Mouse (Mus musculus): Measurements from ENCODE around the gene Olfr1248. TPM values are rescaled to one million over a fixed set of nuclear protein-coding genes. Genes with fewer than 3 reads are reported as not detected.
"Not testable (repeated sequence)": the region's sequence is repeated elsewhere in the genome, so short reads cannot be mapped to it uniquely, and the experiment has no call there.

Gene Olfr1248
- total RNA-seq (2015; ENCODE audit: low replicate concordance) (not detected in 2 replicates), total RNA-seq (2017; ENCODE audit: low replicate concordance) (not detected in 2 replicates)

GRCm38 (mm10) chr2:89618145-89618544 lies at the start of gene Olfr1248:
Gene Olfr1248 (minus strand): TSS chr2:89618245.
- not testable (repeated sequence) for ATAC-seq (replicated peaks; ENCODE audit: low FRiP score, poor library complexity, severe bottlenecking)

GRCm38 (mm10) chr2:89661367-89661766 lies 43.3 kb upstream of the Olfr1248 start, which contains the start of gene Olfr1250:
Gene Olfr1250 (minus strand): TSS chr2:89661467.
- ATAC-seq (replicated peaks; ENCODE audit: low FRiP score, poor library complexity, severe bottlenecking): no peak

GRCm38 (mm10) chr2:89634883-89635282 lies 16.8 kb upstream of the Olfr1248 start, which contains the start of gene Olfr1249:
Gene Olfr1249 (minus strand): TSS chr2:89634983.
- no peak for ATAC-seq (replicated peaks; ENCODE audit: low FRiP score, poor library complexity, severe bottlenecking)

GRCm38 (mm10) chr2:89614030-89614429 lies 4.0 kb downstream of the Olfr1248 start, which contains the start of gene Olfr1247:
Gene Olfr1247 (minus strand): TSS chr2:89614130.
- no peak for ATAC-seq (replicated peaks; ENCODE audit: low FRiP score, poor library complexity, severe bottlenecking)

GRCm38 (mm10) chr2:89593057-89593456 lies 25.0 kb downstream of the Olfr1248 start, which contains the start of gene Olfr1246:
Gene Olfr1246 (minus strand): TSS chr2:89593157.
- no peak for ATAC-seq (replicated peaks; ENCODE audit: low FRiP score, poor library complexity, severe bottlenecking)

GRCm38 (mm10) chr2:89578347-89578746 lies 39.7 kb downstream of the Olfr1248 start, which contains the start of gene Olfr1245:
Gene Olfr1245 (minus strand): TSS chr2:89578447.
- no peak for ATAC-seq (replicated peaks; ENCODE audit: low FRiP score, poor library complexity, severe bottlenecking)

Other genes starting within 250 kb of the Olfr1248 start
- gene Olfr1238, start 208.6 kb downstream of the Olfr1248 start, total RNA-seq (2015; ENCODE audit: low replicate concordance): not detected in 2 replicates
- not detected in 2 replicates for gene Olfr1238, start 208.6 kb downstream of the Olfr1248 start, total RNA-seq (2017; ENCODE audit: low replicate concordance)
- gene Olfr1239, start 197.8 kb downstream of the Olfr1248 start, total RNA-seq (2015; ENCODE audit: low replicate concordance): not detected in 2 replicates
- not detected in 2 replicates for gene Olfr1239, start 197.8 kb downstream of the Olfr1248 start, total RNA-seq (2017; ENCODE audit: low replicate concordance)
- not detected in 2 replicates for gene Olfr1240, start 175.2 kb downstream of the Olfr1248 start, total RNA-seq (2015; ENCODE audit: low replicate concordance)
- gene Olfr1240, start 175.2 kb downstream of the Olfr1248 start, total RNA-seq (2017; ENCODE audit: low replicate concordance): not detected in 2 replicates
- gene Olfr1241, start 131.1 kb downstream of the Olfr1248 start, total RNA-seq (2015; ENCODE audit: low replicate concordance): not detected in 2 replicates
- gene Olfr1241, start 131.1 kb downstream of the Olfr1248 start, total RNA-seq (2017; ENCODE audit: low replicate concordance): not detected in 2 replicates
- not detected in 2 replicates for gene Olfr1242, start 119.9 kb downstream of the Olfr1248 start, total RNA-seq (2015; ENCODE audit: low replicate concordance)
- gene Olfr1242, start 119.9 kb downstream of the Olfr1248 start, total RNA-seq (2017; ENCODE audit: low replicate concordance): not detected in 2 replicates
- gene Olfr1243, start 86.8 kb downstream of the Olfr1248 start, total RNA-seq (2015; ENCODE audit: low replicate concordance): not detected in 2 replicates
- gene Olfr1243, start 86.8 kb downstream of the Olfr1248 start, total RNA-seq (2017; ENCODE audit: low replicate concordance): not detected in 2 replicates
- gene Olfr1245, start 39.8 kb downstream of the Olfr1248 start, total RNA-seq (2015; ENCODE audit: low replicate concordance): not detected in 2 replicates
- 2.1 TPM in 1 of 2 replicates, not detected in the other for gene Olfr1245, start 39.8 kb downstream of the Olfr1248 start, total RNA-seq (2017; ENCODE audit: low replicate concordance)
- gene Olfr1246, start 25.1 kb downstream of the Olfr1248 start, total RNA-seq (2015; ENCODE audit: low replicate concordance): not detected in 2 replicates
- not detected in 2 replicates for gene Olfr1246, start 25.1 kb downstream of the Olfr1248 start, total RNA-seq (2017; ENCODE audit: low replicate concordance)
- not detected in 2 replicates for gene Olfr1247, start 4.1 kb downstream of the Olfr1248 start, total RNA-seq (2015; ENCODE audit: low replicate concordance)
- gene Olfr1247, start 4.1 kb downstream of the Olfr1248 start, total RNA-seq (2017; ENCODE audit: low replicate concordance): not detected in 2 replicates
- not detected in 2 replicates for gene Olfr1249, start 16.7 kb upstream of the Olfr1248 start, total RNA-seq (2015; ENCODE audit: low replicate concordance)
- gene Olfr1249, start 16.7 kb upstream of the Olfr1248 start, total RNA-seq (2017; ENCODE audit: low replicate concordance): not detected in 2 replicates
- gene Olfr1250, start 43.2 kb upstream of the Olfr1248 start, total RNA-seq (2015; ENCODE audit: low replicate concordance): not detected in 2 replicates
- gene Olfr1250, start 43.2 kb upstream of the Olfr1248 start, total RNA-seq (2017; ENCODE audit: low replicate concordance): not detected in 2 replicates
- not detected in 2 replicates for gene Olfr1251, start 53.7 kb upstream of the Olfr1248 start, total RNA-seq (2015; ENCODE audit: low replicate concordance)
- gene Olfr1251, start 53.7 kb upstream of the Olfr1248 start, total RNA-seq (2017; ENCODE audit: low replicate concordance): not detected in 2 replicates
- gene Olfr1252, start 106.8 kb upstream of the Olfr1248 start, total RNA-seq (2015; ENCODE audit: low replicate concordance): not detected in 2 replicates
- gene Olfr1252, start 106.8 kb upstream of the Olfr1248 start, total RNA-seq (2017; ENCODE audit: low replicate concordance): not detected in 2 replicates
- gene Olfr1253, start 138.8 kb upstream of the Olfr1248 start, total RNA-seq (2015; ENCODE audit: low replicate concordance): not detected in 2 replicates
- gene Olfr1253, start 138.8 kb upstream of the Olfr1248 start, total RNA-seq (2017; ENCODE audit: low replicate concordance): 0.42 TPM in 1 of 2 replicates, not detected in the other
- not detected in 2 replicates for gene Olfr1254, start 175.4 kb upstream of the Olfr1248 start, total RNA-seq (2015; ENCODE audit: low replicate concordance)
- not detected in 2 replicates for gene Olfr1254, start 175.4 kb upstream of the Olfr1248 start, total RNA-seq (2017; ENCODE audit: low replicate concordance)
- not detected in 2 replicates for gene Olfr1255, start 193.8 kb upstream of the Olfr1248 start, total RNA-seq (2015; ENCODE audit: low replicate concordance)
- not detected in 2 replicates for gene Olfr1255, start 193.8 kb upstream of the Olfr1248 start, total RNA-seq (2017; ENCODE audit: low replicate concordance)
- gene Olfr1256, start 223.3 kb upstream of the Olfr1248 start, total RNA-seq (2015; ENCODE audit: low replicate concordance): not detected in 2 replicates
- not detected in 2 replicates for gene Olfr1256, start 223.3 kb upstream of the Olfr1248 start, total RNA-seq (2017; ENCODE audit: low replicate concordance)
- gene Olfr48, start 230.0 kb upstream of the Olfr1248 start, total RNA-seq (2015; ENCODE audit: low replicate concordance): not detected in 2 replicates
- gene Olfr48, start 230.0 kb upstream of the Olfr1248 start, total RNA-seq (2017; ENCODE audit: low replicate concordance): not detected in 2 replicates